Mouse (Mus musculus) testis, adult 2 months (tissue): Measurements from ENCODE around the gene Rab3c. TPM values are rescaled to one million over a fixed set of nuclear protein-coding genes. Genes with fewer than 3 reads are reported as not detected.

ENCODE experiments used
- H3K27ac ChIP-seq: fragments of 200-500 bp; 2 replicates; pipeline ENCODE4 v1.5.1; 2012; ENCODE audit warnings: low read depth, low read length; ENCODE audit not compliant: control insufficient read depth, insufficient read depth
- H3K27me3 ChIP-seq: fragments of 200-500 bp; 2 replicates; pipeline ENCODE4 v1.6.1; 2012; ENCODE audit warnings: mild to moderate bottlenecking, low read length, moderate library complexity; ENCODE audit not compliant: control insufficient read depth, insufficient read depth
- H3K36me3 ChIP-seq: fragments of 200-500 bp; 2 replicates; pipeline ENCODE4 v1.6.1; 2012; ENCODE audit warnings: mild to moderate bottlenecking, low read length; ENCODE audit not compliant: control insufficient read depth, insufficient read depth
- H3K4me1 ChIP-seq: fragments of 200-500 bp; 2 replicates; pipeline ENCODE4 v1.6.1; 2012; ENCODE audit warnings: low read length; ENCODE audit not compliant: control insufficient read depth, insufficient read depth
- H3K4me3 ChIP-seq: fragments of 200-500 bp; 2 replicates; pipeline ENCODE4 v1.5.1; 2012; ENCODE audit warnings: low read depth, mild to moderate bottlenecking, low read length, moderate library complexity, mixed read lengths; ENCODE audit not compliant: control insufficient read depth
- CTCF ChIP-seq: fragments of 200-500 bp; IDR thresholded peaks from 2 replicates; pipeline ENCODE4 v1.5.1; 2012; ENCODE audit warnings: low read depth, mild to moderate bottlenecking, inconsistent platforms, low read length, moderate library complexity; ENCODE audit not compliant: control insufficient read depth, insufficient read depth, insufficient replicate concordance
- POLR2A ChIP-seq: fragments of 200-500 bp; IDR thresholded peaks from 2 replicates; pipeline ENCODE4 v1.6.1; 2012; ENCODE audit warnings: low read depth, mild to moderate bottlenecking, inconsistent platforms, low read length, moderate library complexity; ENCODE audit not compliant: control insufficient read depth
- polyA plus RNA-seq: library from polyadenylated mRNA; depleted of rRNA; stranded (reverse); fragments of >200 nt; gene quantifications from 2 replicates; pipeline ENCODE4 v1.2.3, GENCODE M21; 2012

The Rab3c gene
- polyA plus RNA-seq, 1 experiment: 0.37 TPM

- H3K4me1 ChIP-seq: peaks cover 5% of the 10 kb centered on the region; the same call in 1 of the 2 replicates
- H3K27me3 ChIP-seq: no peaks in the 10 kb centered on the region
- H3K27ac ChIP-seq: no peak overlapping the region
- H3K36me3 ChIP-seq: no peaks in the 10 kb centered on the region
- TF ChIP-seq POLR2A: no peak
- TF ChIP-seq CTCF: no peak
- H3K4me3 ChIP-seq: no peak overlapping the region
Measured at GRCm38 (mm10) chr13:110278976-110279736, 1.6 kb downstream of the Rab3c start.

GRCm38 (mm10) chr13:110277709-110278108 is 3.1 kb downstream of the Rab3c start:
- Histone ChIP-seq H3K27ac (no peak overlapping the region), H3K4me1 (peaks cover 5% of the 10 kb centered on the region; the same call in 1 of the 2 replicates), H3K27me3 (no peaks in the 10 kb centered on the region), H3K36me3 (no peaks in the 10 kb centered on the region), H3K4me3 (no peak overlapping the region)
- no peak for TF ChIP-seq CTCF
- no peak for TF ChIP-seq POLR2A

GRCm38 (mm10) chr13:110275471-110275870 is 5.3 kb downstream of the Rab3c start:
- H3K27ac ChIP-seq: no peak overlapping the region
- no peaks in the 10 kb centered on the region for H3K27me3 ChIP-seq
- H3K4me3 ChIP-seq: no peak overlapping the region
- H3K36me3 ChIP-seq: no peaks in the 10 kb centered on the region
- TF ChIP-seq CTCF: no peak
- no peak for TF ChIP-seq POLR2A
- peaks cover 5% of the 10 kb centered on the region; the same call in 1 of the 2 replicates for H3K4me1 ChIP-seq

GRCm38 (mm10) chr13:110260649-110261048 is 20.1 kb downstream of the Rab3c start:
- Histone ChIP-seq H3K4me1 (no peaks in the 10 kb centered on the region), H3K27ac (no peak overlapping the region), H3K27me3 (no peaks in the 10 kb centered on the region), H3K36me3 (no peaks in the 10 kb centered on the region), H3K4me3 (no peak overlapping the region)
- TF ChIP-seq CTCF: no peak
- TF ChIP-seq POLR2A: no peak

- no peaks in the 10 kb centered on the region for H3K4me1 ChIP-seq
Measured at GRCm38 (mm10) chr13:110251453-110251852, 29.3 kb downstream of the Rab3c start.

GRCm38 (mm10) chr13:110248481-110248880 is 32.3 kb downstream of the Rab3c start:
- no peaks in the 10 kb centered on the region for H3K27me3 ChIP-seq
- H3K36me3 ChIP-seq: no peaks in the 10 kb centered on the region
- H3K4me1 ChIP-seq: no peaks in the 10 kb centered on the region
- TF ChIP-seq POLR2A (no peak), CTCF (no peak)
- no peak overlapping the region for H3K4me3 ChIP-seq
- H3K27ac ChIP-seq: no peak overlapping the region

More at GRCm38 (mm10) chr13:110251453-110251852, 29.3 kb downstream of the Rab3c start:
- H3K4me3 ChIP-seq: no peak overlapping the region
- no peak overlapping the region for H3K27ac ChIP-seq
- TF ChIP-seq CTCF (no peak), POLR2A (no peak)
- H3K36me3 ChIP-seq: no peaks in the 10 kb centered on the region
- no peaks in the 10 kb centered on the region for H3K27me3 ChIP-seq

GRCm38 (mm10) chr13:110238970-110239369 is 41.8 kb downstream of the Rab3c start:
- no peak for TF ChIP-seq POLR2A
- TF ChIP-seq CTCF: no peak
- Histone ChIP-seq H3K4me3 (no peak overlapping the region), H3K27ac (no peak overlapping the region), H3K4me1 (no peaks in the 10 kb centered on the region), H3K27me3 (no peaks in the 10 kb centered on the region), H3K36me3 (no peaks in the 10 kb centered on the region)
